Comparison of ENCODE assay signal across 8 mouse cellular contexts in the genomic region with DNA sequence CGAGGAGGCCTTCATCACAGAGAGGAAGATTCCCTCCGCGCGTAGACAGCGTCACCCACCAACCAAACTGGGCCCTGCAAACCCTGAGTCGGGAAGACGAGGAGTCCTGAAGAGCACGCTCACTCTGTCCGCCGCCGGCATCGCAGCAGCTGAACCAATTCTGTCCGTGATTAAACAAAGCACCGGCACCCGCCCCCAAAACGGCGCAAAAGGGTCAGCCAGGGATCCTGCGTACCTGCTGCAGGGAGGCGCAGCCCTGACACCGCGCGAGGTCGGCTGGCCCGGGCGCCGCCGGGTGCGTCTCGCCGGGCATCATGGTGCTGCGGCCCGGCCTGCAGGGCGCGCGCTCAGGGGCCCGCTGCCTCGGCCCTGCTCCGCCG. TPM values are rescaled to one million over a fixed set of nuclear protein-coding genes. Genes with fewer than 3 reads are reported as not detected.
A peak's percentile ranks its signal among the peaks of the same experiment; 100 is the strongest.
DNase-seq lines count a peak whose midpoint lies in the region; ATAC-seq and TF ChIP-seq lines count a peak whose summit lies in the region.

Gene Ice1 (minus strand): TSS at position 353 of the 380 bp plus-strand sequence.

- peak within 1 kb of the TSS; percentile 59 to 99 for H3K4me3 ChIP-seq in ES-E14 (ENCODE audit: insufficient read depth in 1 of 2, low read depth in 1 of 2, low read length in 2 of 2, poor library complexity in 1 of 2, severe bottlenecking in 1 of 2)
- peak within 1 kb of the TSS; percentile 97 for H3K4me3 ChIP-seq in embryonic facial prominence, embryonic 13.5 days
- H3K4me3 ChIP-seq in heart, embryonic 15.5 days = peak within 1 kb of the TSS; percentile 86
- peak within 1 kb of the TSS; percentile 95 for H3K4me3 ChIP-seq in myocyte

- H3K9me3 ChIP-seq in ES-E14 (ENCODE audit: control insufficient read depth, insufficient read depth, low read depth, low read length) = no peaks in the 10 kb centered on the region
- no peaks in the 10 kb centered on the region for H3K9me3 ChIP-seq in embryonic facial prominence, embryonic 13.5 days
- H3K9me3 ChIP-seq in heart, embryonic 15.5 days (replicated peaks) = no peaks in the 10 kb centered on the region

- in situ Hi-C loops in ES-E14 (cut with MboI; ENCODE audit: low sequenced_read_pairs in 2 of 2, unreplicated experiment in 2 of 2) = loop anchor here in 1 of 2 experiments (25.0 kb wide), 2 partner anchors 200 to 350 kb away; partner anchors contain the start of gene Adamts16

- H3ac ChIP-seq in myocyte (ENCODE audit: control insufficient read depth, insufficient read length) = peak within 1 kb of the TSS; percentile 92

- no peaks in the 10 kb centered on the region for H3K36me3 ChIP-seq in ES-E14 (ENCODE audit: control insufficient read depth, insufficient read depth, low read length, poor library complexity, severe bottlenecking)
- no peaks in the 10 kb centered on the region for H3K36me3 ChIP-seq in embryonic facial prominence, embryonic 13.5 days
- no peaks in the 10 kb centered on the region for H3K36me3 ChIP-seq in heart, embryonic 15.5 days
- no peaks in the 10 kb centered on the region for H3K36me3 ChIP-seq in myocyte (ENCODE audit: control insufficient read depth, insufficient read depth)

- H3K4me2 ChIP-seq in embryonic facial prominence, embryonic 13.5 days = peak within 1 kb of the TSS; percentile 84
- peak within 1 kb of the TSS; percentile 71 for H3K4me2 ChIP-seq in heart, embryonic 15.5 days
- peak within 1 kb of the TSS; percentile 100 for H3K4me2 ChIP-seq in myocyte (ENCODE audit: low read depth)

- ATAC-seq in embryonic facial prominence, embryonic 13.5 days (ENCODE audit: insufficient number of reproducible peaks, insufficient read depth, low FRiP score, low TSS enrichment, low read depth) = peak; percentile 34; the same call in 1 of the 2 replicates
- peak; percentile 28 for ATAC-seq in heart, embryonic 15.5 days (replicated peaks; ENCODE audit: insufficient number of reproducible peaks, insufficient read depth, low FRiP score, low read depth)

- TF ChIP-seq POLR2A in myocyte (IDR thresholded peaks at IDR 0.05; ENCODE audit: insufficient read length, low read depth) = no peak

- intact Hi-C loops in left cerebral cortex, postnatal 25 days (cut with DNase I) = no loop called here

- peak within 1 kb of the TSS; percentile 98 for H3K9ac ChIP-seq in ES-E14 (ENCODE audit: insufficient read depth, low read depth, low read length, poor library complexity, severe bottlenecking)
- peak within 1 kb of the TSS; percentile 94 for H3K9ac ChIP-seq in embryonic facial prominence, embryonic 13.5 days
- H3K9ac ChIP-seq in heart, embryonic 15.5 days = peak within 1 kb of the TSS; percentile 89

- peak in 1 of 2 experiments; percentile 14 for DNase-seq in heart, adult 18-20 months
- no peak for DNase-seq in heart, adult 11 months
- no peak for DNase-seq in ES-E14 (ENCODE audit: low read depth, low spot score)
- no peak for DNase-seq in left cerebral cortex, postnatal 25 days (ENCODE audit: low spot score in 2 of 2)
- DNase-seq in cerebellum, postnatal 25 days = no peak

- H3K79me2 ChIP-seq in myocyte (ENCODE audit: control insufficient read depth, insufficient read depth) = peaks cover 51% of the 10 kb centered on the region

- WGBS in embryonic facial prominence, embryonic 13.5 days = under 1% methylated on average over 32 of the region's 39 CpGs
- WGBS in heart, embryonic 15.5 days = under 1% methylated on average over 38 of the region's 39 CpGs

- H3K4me1 ChIP-seq in ES-E14 (ENCODE audit: control insufficient read depth in 2 of 2, insufficient read depth in 2 of 2, low read length in 2 of 2, poor library complexity in 1 of 2) = peaks cover 0 to 7% of the 10 kb centered on the region in 2 experiments; a peak in 2 of 4 replicates
- peaks cover 24% of the 10 kb centered on the region for H3K4me1 ChIP-seq in embryonic facial prominence, embryonic 13.5 days
- peaks cover 19% of the 10 kb centered on the region for H3K4me1 ChIP-seq in heart, embryonic 15.5 days (replicated peaks)

- no peaks in the 10 kb centered on the region for H3K27me3 ChIP-seq in embryonic facial prominence, embryonic 13.5 days
- no peaks in the 10 kb centered on the region for H3K27me3 ChIP-seq in heart, embryonic 15.5 days
- no peaks in the 10 kb centered on the region for H3K27me3 ChIP-seq in myocyte (ENCODE audit: control insufficient read depth, insufficient read depth, insufficient read length)

- H3K27ac ChIP-seq in ES-E14 (ENCODE audit: insufficient read depth, low read depth, low read length, poor library complexity, severe bottlenecking) = peak within 1 kb of the TSS; percentile 89; the same call in 1 of the 2 replicates
- H3K27ac ChIP-seq in embryonic facial prominence, embryonic 13.5 days = peak within 1 kb of the TSS; percentile 85
- peak within 1 kb of the TSS; percentile 88 for H3K27ac ChIP-seq in heart, embryonic 15.5 days

TF ChIP-seq in ES-E14, 5 proteins besides CTCF, POLR2A, EP300 and RAD21:
- TF ChIP-seq MAFK (IDR thresholded peaks at IDR 0.05; ENCODE audit: insufficient read depth, low read depth, low read length) = no peak
- no peak for TF ChIP-seq CHD2 (IDR thresholded peaks at IDR 0.05; ENCODE audit: low read depth, low read length)
- TF ChIP-seq ZC3H11A (IDR thresholded peaks at IDR 0.05; ENCODE audit: borderline replicate concordance, low read depth, low read length) = no peak
- no peak for TF ChIP-seq ZNF384 (IDR thresholded peaks at IDR 0.05; ENCODE audit: low read depth, low read length)
- no peak for TF ChIP-seq HCFC1 (IDR thresholded peaks at IDR 0.05; ENCODE audit: borderline replicate concordance, insufficient read depth, low read length)

TF ChIP-seq in myocyte, 11 proteins besides CTCF, POLR2A, EP300 and RAD21:
- TF ChIP-seq MYOD1 (IDR thresholded peaks at IDR 0.05; ENCODE audit: control insufficient read depth in 1 of 3, insufficient read length in 2 of 3, low read depth in 2 of 3) (no peak), CEBPB (IDR thresholded peaks at IDR 0.05; ENCODE audit: insufficient read depth, poor library complexity, severe bottlenecking) (no peak), POLR2AphosphoS2 (IDR thresholded peaks at IDR 0.05; ENCODE audit: insufficient read length, low read depth) (no peak), USF1 (IDR thresholded peaks at IDR 0.05; ENCODE audit: low read depth) (no peak), MAX (IDR thresholded peaks at IDR 0.05; ENCODE audit: low read depth) (no peak), TCF3 (IDR thresholded peaks at IDR 0.05; ENCODE audit: insufficient read length, low read depth) (no peak), SRF (IDR thresholded peaks at IDR 0.05; ENCODE audit: control insufficient read depth, insufficient read length, low read depth) (no peak)

RNA-seq across cellular contexts. Expression of gene Ice1, which starts in this region (rescaled TPM):
- 10 to 100 TPM; 29.4 to 29.9 TPM for total RNA-seq in heart, adult 18-20 months (2021)
- 56.4 and 60.6 TPM in 2 replicates for total RNA-seq in ES-E14 (2012; rRNA removed)
- polyA plus RNA-seq in embryonic facial prominence, embryonic 13.5 days (2015; fragmentation: Nextera tagmentation; extraction: Ambion mirVana) = 22.8 and 26.4 TPM in 2 replicates
- 10.8 and 12.5 TPM in 2 replicates for polyA plus RNA-seq in heart, embryonic 15.5 days (2015; fragmentation: Nextera tagmentation; extraction: Ambion mirVana)
- total RNA-seq in left cerebral cortex, postnatal 25 days (2021) = 10 to 100 TPM; 60.7 to 69.3 TPM
- 15.9 TPM for polyA plus RNA-seq in myocyte (2012; fragmentation: generic; extraction: Trizol)
